Mouse (Mus musculus): ENCODE data around the gene Msh4.

DNA sequence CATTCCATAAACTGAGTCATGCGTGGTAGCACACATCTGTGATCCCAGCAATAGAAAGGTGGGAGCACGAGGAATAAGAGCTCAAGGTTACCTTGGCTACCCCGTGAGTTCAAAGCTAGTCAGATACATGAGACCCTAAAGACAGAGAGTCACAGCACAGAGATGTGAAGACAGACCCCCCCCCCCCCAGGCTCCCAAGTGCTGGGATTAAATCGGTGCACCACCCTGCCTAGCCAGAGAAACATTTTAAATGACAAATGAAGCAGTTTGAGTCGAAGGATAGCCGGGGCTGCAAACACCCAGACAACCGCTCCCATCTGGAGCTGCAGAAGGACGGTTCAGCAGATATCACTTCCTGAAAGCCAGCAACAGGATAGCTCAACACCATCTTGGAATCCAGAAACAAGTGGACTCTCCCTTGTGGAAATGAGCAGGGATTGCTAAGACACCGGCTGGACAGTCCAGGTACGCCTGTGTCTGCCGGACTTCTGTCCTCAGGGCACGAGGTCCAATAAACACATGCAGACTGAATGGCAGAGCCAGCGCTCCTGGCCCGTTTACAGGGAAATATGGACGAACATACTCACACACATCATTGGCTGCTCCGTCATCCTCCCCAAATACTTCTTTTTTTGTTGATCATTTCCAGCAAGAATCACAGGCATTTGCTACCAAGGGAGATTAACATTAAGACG is 31.3 kb upstream of the Msh4 start:
- TF ChIP-seq ZC3H11A (IDR thresholded peaks at IDR 0.05; ENCODE audit: borderline replicate concordance, low read depth, low read length), result no peak
- TF ChIP-seq ZNF384 (IDR thresholded peaks at IDR 0.05; ENCODE audit: low read depth, low read length), result no peak
- no peak for TF ChIP-seq CHD2 (IDR thresholded peaks at IDR 0.05; ENCODE audit: low read depth, low read length)
- TF ChIP-seq MAFK (IDR thresholded peaks at IDR 0.05; ENCODE audit: insufficient read depth, low read depth, low read length), result no peak

All from ES-E14 (cell line).